Mouse (Mus musculus): Measurements from ENCODE around the gene C1qbp. TPM values are rescaled to one million over a fixed set of nuclear protein-coding genes. Genes with fewer than 3 reads are reported as not detected.
A peak's percentile ranks its signal among the peaks of the same experiment; 100 is the strongest.

Gene C1qbp
- total RNA-seq, 2 experiments from 2014 or later, result 226 to 228 TPM

DNA sequence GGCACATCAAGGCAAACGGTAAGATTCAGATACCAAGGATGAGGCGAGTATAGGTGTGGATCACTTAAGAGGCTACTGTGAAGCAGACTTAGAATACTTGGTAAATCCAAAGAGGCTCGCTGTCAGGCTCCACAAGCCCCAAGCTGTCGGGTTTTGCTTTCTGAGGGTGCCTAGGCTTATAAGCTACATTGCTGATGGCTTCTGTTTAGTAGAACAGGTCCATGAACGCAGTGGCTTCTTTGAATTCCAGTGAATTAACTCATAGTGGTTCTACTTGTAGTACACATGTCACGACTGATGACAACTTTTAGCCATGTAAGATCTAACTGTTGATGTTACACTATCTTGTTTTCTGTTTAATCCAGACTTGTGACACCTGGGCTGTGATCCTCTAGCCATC is 5.5 kb downstream of the C1qbp start:
- intact Hi-C loops (cut with DNase I), result no loop called here
- DNase-seq, result no peak

DNA sequence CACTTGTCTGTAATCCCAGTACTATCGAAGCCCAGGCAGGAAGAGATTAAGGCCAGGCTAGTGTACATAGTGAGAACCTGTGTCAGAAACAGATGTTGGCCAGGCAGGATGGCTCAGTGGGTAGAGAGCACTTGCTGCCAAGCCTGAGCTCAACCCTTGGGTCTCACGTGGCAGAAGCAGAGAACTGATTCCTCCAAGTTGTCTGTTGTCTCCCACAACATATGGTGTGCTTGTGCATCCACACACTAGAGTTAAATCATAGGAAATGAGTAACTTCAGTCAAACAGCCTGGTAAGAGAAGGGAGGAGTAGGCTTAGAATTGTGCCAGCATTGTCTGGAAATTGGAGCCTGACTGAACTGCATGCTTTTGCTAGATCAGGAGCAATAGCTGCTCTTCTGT is 7.6 kb downstream of the C1qbp start:
- intact Hi-C loops (cut with DNase I), result no loop called here
- no peak for DNase-seq

DNA sequence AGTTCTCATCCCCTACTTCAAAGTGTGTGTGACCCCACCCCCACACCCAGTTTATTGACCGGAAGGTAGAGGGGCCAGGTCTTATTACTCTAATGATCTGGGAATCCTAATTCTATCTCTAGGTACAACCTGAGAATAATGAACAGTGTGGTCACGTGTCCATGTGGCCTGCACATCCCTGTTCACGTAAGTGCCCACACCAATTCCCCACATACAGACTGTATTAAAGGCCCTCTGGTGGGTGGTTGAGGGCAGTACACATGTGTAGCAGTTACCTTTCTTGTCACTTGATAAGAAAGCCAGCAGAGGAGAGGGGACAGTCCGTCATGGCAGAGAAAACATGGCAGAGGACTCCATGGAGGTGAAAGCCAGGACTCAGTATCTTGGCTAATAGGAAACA is 8.9 kb downstream of the C1qbp start:
- intact Hi-C loops (cut with DNase I), result no loop called here
- DNase-seq, result no peak

DNA sequence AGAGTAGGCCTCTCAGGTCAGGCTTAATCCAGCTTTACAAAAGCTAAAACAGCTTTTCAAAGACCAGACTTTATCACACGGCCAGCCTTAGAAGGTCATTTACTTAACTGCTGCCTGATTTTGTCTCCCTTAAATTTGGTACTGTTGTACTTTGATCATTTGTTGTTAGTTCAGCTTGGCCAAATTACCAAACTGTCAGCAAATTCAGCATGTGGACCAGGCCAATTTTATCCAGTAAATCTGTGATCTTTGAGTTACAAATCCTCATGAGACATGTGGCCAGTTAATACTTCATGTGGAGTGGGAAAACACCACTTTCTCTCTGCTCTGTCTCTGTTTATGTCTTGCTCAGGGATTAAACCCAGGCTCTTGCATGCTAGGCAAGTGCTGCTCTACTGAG is 10.2 kb downstream of the C1qbp start:
- no peak for DNase-seq
- intact Hi-C loops (cut with DNase I), result no loop called here

DNA sequence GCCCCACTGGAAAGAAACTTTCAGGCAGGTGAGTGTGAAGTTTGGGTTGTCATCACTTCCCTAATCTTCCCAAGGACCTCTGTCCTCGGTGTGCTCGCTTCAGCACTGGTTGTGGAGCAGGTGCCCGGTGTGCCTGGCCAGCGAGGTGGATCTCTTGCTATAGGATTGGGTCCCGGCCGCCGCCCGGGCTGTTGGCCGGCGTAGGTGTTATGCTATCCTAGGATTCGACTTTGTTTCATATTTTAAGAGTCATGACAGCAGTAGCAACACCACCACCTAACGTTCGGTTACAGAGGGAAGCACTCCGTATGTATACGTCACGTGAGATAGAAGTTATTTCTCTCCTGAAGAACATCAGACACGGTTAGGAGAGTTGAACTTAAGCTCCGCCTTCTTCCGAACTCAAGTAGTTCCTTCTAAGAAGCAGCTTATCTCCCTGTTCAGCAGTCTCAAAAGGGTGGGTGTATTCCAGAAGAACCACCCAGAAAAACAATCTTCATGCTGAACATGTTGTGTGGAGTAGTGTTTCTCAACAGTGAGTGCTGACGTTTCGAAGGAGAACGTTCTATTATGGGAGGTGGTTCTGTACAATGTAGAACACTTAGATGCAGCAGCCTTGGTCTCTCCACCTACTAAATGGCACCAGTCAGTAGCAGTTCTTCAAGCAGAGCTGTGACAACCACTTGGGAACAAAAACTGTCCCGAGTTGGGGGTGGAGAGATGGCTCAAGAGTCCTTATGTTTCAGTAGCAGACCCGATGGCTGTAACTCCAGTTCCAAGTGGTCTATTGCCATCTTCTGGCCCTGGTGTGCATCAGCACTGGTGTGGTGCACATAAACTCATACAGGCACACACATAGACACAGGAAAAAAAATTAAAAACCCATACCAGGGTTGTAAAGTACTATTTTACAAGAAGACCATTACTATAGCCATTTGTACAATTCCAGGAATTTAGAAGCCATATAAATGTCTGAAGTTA is 12.0 kb downstream of the C1qbp start:
- DNase-seq, result no peak
- intact Hi-C loops (cut with DNase I), result no loop called here

DNA sequence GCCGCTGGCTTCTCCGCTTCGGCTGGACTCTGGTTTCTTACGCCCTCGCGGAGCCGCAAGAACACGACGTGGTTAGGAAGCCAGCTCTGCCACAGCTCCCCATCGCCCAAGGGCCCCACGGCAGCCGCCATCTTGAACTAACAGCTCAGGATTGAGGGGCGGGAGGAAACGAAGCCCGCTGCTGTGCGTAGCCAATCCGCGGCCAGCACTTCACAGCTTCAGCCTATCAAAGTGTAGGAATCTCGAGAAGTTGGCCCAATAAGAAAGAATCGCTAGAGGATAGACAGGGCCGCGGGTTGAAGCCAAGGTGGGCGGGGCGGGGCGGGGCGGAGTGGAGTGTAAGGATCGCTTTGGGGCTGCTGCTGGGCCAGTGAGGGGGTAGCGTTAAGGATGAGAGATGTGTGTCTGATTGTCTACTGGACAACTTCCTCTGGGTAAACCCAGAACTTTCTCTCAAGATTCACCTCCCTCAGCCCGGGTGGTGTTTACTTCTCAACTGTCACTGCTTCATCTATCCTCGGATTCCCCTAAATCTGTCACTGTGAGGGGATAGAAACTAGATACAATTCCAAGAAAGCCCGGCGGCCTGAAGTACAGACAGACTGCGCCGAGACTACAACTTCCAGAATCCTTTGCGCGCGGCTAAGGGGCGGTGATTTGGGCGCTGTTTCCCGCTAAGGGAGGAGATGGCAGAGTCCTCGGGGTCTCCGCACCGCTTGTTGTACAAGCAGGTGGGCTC is 12.8 kb downstream of the C1qbp start, which contains the start of the genes Nup88 and Rpain:
Gene Nup88, minus strand, starts transcription at position 153 of the 739 bp plus-strand sequence.
Gene Rpain, plus strand, starts transcription at position 393 of the 739 bp plus-strand sequence.
- intact Hi-C loops (cut with DNase I), result no loop called here
- DNase-seq, result peak; percentile 87 to 89

DNA sequence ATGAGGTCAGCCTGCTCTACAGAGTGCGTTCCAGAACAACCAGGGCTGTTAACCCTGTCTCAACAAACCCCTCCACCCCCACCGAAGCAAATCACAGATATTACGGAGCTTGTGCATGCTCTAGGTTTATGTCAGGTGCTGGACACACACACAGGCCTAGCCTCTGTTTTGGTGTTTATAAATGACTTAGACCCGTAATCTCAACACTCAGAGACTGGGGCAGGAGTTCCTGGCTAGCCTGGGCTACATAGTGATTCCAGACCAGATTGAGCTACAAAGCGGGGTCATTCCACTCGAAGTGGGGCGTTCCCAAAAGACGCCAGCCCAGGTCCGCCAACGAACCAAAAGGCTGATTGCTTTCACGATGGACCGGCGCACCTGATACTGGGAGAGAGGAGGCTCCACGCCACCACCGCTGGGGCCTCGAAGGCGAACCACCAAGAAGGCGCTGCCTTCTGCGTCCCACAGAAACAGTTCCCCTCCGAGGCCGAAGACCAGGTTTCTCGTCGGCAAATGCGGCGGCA is 13.5 kb downstream of the C1qbp start:
- intact Hi-C loops (cut with DNase I), result no loop called here

DNA sequence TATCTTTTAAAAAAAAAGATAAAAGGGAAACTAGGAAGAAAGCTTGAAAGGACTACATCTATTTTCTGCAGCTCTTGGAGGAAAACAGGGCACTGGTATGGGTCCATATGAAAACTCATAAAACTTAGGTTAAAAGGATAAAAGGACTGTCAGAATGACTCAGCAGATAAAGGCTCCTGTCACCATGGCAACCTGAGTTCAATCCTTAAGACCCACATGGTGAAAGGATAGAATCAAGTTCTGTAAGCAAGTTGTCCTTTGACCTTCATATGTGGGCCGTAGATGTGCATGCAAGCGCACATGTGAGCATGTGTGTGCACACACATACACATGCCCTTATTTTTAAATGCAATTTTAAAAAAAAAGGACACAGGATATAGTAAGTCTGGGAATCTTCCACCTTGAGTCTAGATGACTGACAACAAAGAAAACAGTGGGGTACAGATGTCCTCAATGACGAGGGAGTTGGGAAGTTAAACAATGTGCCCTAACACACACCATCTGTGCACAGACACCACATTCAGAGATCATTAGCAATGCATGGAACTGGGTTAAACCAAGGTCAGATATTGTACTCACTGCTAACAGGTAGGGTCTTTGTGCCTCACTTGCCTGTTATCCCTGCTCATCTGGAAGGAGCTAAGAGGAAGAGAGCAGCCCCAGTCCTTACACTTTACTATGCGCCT is 18.5 kb downstream of the C1qbp start:
- intact Hi-C loops (cut with DNase I), result no loop called here
- DNase-seq, result no peak

More for the DNA sequence above, 13.5 kb downstream of the C1qbp start:
- no peak for DNase-seq

DNA sequence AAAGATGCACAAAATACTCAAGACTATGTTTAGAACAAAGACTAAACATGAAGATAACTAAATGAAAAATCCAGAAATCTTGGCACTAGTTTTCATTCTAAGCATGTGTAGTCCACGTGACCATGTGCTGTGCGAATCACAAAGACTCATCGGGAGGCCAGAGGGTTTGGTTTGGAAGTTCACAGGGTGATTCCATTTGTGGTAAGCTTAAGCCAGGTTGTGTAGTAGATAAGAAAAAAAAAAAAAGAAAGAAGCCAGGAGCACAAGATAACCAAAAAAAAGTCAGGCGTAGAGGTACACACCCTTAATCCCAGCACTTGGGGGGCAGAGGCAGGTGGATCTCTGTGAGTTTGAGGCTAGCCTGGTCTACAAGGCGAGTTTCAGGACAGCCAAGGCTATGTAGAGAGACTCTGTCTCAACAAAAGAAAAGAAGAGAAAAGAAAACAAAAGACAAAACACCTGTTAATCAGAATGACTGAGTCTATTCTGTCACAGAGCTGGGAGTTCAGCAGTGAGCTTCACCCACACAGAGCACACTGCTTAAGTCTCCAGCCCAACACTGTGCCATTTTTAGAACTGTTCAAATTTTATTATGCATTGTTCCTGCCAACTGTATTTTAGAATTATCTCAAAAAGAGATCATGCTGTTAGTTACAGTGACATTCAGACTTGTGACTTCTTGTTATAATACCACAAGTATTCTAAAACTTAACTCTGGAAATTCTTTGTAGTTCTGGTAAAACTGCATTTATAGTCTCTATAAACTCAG is 21.9 kb downstream of the C1qbp start:
- intact Hi-C loops (cut with DNase I), result no loop called here
- no peak for DNase-seq

DNA sequence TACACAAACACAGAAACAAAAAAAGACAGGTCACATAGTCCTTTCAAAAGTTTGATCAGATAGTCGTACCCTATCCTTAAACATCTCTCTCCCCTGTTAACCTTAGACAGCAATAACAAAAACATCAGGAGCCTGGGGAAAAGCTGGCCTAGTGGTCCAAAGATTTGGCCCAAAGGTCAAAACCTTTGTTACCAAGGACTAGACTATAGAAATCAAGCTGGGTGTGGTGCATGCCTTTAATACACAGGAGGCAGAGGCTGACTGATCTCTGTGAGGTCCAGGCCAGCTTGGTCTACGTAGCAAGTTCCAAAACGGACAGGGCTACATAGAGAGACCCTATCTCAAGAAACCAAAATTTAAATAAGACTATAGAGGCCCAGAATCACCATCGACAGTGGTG is 28.1 kb downstream of the C1qbp start:
- intact Hi-C loops (cut with DNase I), result no loop called here

DNA sequence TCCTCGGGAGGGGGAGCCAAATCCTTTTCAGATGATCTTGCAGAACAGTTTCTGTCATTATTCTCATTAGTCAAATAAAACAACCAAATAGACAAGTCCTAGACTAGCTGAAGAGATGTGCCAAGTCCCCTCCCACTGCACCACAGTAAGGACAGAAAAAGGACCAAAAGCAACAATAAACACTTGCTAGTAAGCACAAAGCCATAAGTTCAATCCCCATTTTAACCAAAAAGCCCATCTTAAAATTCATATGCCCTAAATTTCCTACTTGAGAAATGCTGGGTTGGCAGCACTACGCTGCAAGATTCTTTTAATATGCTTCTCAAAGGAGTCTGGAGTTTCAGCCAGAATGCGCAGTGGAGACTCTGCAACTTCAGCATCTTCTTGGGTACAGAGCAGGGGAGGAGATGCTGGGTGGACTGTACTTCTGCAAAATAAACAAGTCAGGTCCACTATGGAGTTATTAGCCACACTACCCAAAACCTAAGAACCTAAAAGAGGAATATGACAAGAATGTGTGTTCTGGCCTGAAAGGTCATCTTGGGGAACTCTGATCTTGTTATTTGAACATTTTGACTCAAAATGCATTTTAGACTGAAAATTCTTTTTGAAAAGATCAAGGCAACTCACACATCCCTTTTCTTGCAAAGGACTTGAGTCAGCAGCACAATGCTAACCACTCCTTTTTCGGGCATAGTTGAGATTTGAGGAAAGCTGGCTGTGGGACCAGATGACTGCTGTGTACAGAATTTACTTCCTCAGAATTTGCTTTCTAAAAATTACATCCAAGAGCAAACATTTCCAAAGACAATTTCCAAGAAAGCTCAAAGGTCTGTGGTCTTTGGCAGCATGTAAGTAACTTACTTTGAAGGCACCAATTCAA is 37.6 kb downstream of the C1qbp start:
- peak in 1 of 2 experiments; percentile 5 for DNase-seq
- intact Hi-C loops (cut with DNase I), result no loop called here

More for the DNA sequence above, 28.1 kb downstream of the C1qbp start:
- no peak for DNase-seq

DNA sequence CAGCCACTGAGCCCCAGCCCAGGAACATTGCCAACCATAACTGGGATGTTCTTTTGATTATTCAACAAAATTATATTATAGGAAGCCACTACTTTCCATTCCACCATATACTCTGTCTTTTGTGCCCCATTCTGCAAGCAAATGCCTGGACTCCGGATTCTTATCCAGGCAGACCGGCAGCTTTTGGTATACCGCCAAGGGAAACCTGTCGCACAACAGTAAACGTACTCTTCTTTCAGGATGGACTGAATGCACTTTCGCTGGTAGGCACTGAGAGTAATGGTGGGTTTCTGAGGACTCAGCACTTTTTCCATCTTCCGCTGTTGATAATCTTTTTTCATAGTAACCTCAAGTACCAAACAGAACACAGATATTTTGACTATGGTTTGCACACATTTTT is 39.2 kb downstream of the C1qbp start:
- intact Hi-C loops (cut with DNase I), result no loop called here
- DNase-seq, result no peak

DNA sequence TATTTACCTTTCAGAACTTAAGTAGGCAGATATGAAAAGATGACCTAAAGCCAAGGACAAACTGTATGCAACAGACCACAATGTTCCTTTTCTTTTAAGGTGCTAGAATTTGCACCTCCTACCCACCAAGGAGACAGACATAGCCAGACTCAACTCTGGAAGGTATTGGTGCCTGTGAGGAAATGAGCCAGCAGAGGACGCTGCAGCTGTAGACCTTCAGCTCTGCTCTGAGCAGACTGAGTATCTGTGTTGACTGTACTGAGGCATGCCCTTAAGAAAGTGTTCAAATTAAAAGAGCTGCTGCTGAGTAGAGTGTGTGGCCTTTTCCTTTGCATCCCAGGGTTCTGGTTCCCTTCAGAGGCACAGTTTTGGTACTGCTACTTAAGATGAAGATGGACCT is 40.2 kb downstream of the C1qbp start:
- intact Hi-C loops (cut with DNase I), result no loop called here

DNA sequence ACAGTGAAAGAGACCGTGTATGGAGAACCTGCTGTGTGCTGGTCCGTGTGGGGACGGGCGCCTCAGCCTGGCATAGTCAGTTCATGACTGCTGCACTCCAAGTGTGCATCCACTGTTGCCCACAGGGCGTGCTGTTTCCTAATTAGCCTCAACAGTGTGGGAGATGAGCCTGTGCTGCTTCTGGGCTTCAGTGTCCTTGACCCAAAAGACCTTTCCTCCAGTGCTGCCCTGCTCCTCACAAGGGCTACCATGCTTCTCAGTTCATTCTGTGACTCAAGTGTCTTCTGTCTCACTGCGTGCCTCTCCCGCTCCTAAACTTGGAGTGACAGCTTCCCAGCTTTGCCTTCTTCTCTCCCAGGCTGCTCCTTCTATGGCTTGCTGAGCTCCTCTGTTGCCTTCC is 47.5 kb downstream of the C1qbp start:
- intact Hi-C loops (cut with DNase I), result no loop called here
- no peak for DNase-seq

More for the DNA sequence above, 40.2 kb downstream of the C1qbp start:
- DNase-seq, result no peak

DNA sequence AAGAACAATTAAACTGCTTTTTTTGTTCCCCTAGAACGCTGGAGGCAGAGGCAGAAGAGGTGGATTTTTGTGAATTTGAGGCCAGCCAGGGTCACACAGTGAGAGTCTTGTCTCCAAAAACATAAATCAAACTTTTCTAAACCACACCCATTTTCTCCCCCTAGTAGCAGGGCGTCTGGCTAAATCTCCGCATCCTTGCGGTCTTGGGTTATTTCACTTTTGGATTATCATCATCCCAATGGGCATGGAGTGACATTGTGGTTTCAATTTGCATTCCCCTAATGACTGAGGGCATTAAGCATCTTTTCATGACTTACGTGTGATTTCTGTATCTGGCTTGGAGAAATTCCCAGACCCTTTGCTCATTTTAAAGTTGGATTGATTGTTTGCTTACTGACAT is 51.4 kb downstream of the C1qbp start:
- intact Hi-C loops (cut with DNase I), result no loop called here
- DNase-seq, result no peak

All from heart, postnatal 36 days (tissue).